Mouse (Mus musculus): ENCODE measurements at regions not wholly inside any gene's neighbourhood (a gene's known extent, or its start where the extent isn't known, plus 50 kb on each side); places are given as distances from the start of the nearest gene placed in this dataset.
"Not testable (repeated sequence)": the region's sequence is repeated elsewhere in the genome, so short reads cannot be mapped to it uniquely, and the experiment has no call there.

- Histone ChIP-seq H3K27ac (ENCODE audit: insufficient read depth, low read depth, low read length) (no peak overlapping the region), H3K4me1 (ENCODE audit: control insufficient read depth, insufficient read depth, low read length) (no peaks in the 10 kb centered on the region), H3K36me3 (ENCODE audit: control insufficient read depth, insufficient read depth, low read length) (no peaks in the 10 kb centered on the region), H3K27me3 (replicated peaks; ENCODE audit: control insufficient read depth, insufficient read depth, low read length) (no peaks in the 10 kb centered on the region), H3K4me3 (ENCODE audit: insufficient read depth, low read depth, low read length) (no peak overlapping the region)
- 74% methylated on average over 4 of the region's 4 CpGs for WGBS
- TF ChIP-seq CTCF (conservative IDR thresholded peaks at IDR 0.05; ENCODE audit: insufficient read depth, insufficient read length, low read depth, low read length) (no peak), POLR2A (IDR thresholded peaks at IDR 0.05; ENCODE audit: low read depth, low read length) (no peak)
- DNase-seq: no peak
These were observed 177.9 kb upstream of the Tmem45b start for GRCm38 (mm10) chr9:31642169-31642568.

- Histone ChIP-seq H3K4me1 (ENCODE audit: control insufficient read depth, insufficient read depth, low read length) (no peaks in the 10 kb centered on the region), H3K27ac (ENCODE audit: insufficient read depth, low read depth, low read length) (no peak overlapping the region), H3K27me3 (replicated peaks; ENCODE audit: control insufficient read depth, insufficient read depth, low read length) (no peaks in the 10 kb centered on the region), H3K4me3 (ENCODE audit: insufficient read depth, low read depth, low read length) (no peak overlapping the region), H3K36me3 (ENCODE audit: control insufficient read depth, insufficient read depth, low read length) (no peaks in the 10 kb centered on the region)
- DNase-seq: no peak
- no peak for TF ChIP-seq POLR2A (IDR thresholded peaks at IDR 0.05; ENCODE audit: low read depth, low read length)
- no peak for TF ChIP-seq CTCF (conservative IDR thresholded peaks at IDR 0.05; ENCODE audit: insufficient read depth, insufficient read length, low read depth, low read length)
- WGBS: 91% methylated on average over 6 of the region's 6 CpGs
These were observed 164.0 kb upstream of the Tmem45b start for GRCm38 (mm10) chr9:31628291-31628690.

- H3K4me1 ChIP-seq (ENCODE audit: control insufficient read depth, insufficient read depth, low read length); H3K4me3 ChIP-seq (ENCODE audit: insufficient read depth, low read depth, low read length); H3K27me3 ChIP-seq (replicated peaks; ENCODE audit: control insufficient read depth, insufficient read depth, low read length); H3K36me3 ChIP-seq (ENCODE audit: control insufficient read depth, insufficient read depth, low read length); DNase-seq; H3K27ac ChIP-seq (ENCODE audit: insufficient read depth, low read depth, low read length): not testable (repeated sequence)
- WGBS: 96% methylated on average over 7 of the region's 7 CpGs
These were observed 157.3 kb upstream of the Tmem45b start for GRCm38 (mm10) chr9:31621553-31621952.

GRCm38 (mm10) chr9:31619344-31619743 lies 155.1 kb upstream of the Tmem45b start:
- 54% methylated on average over 6 of the region's 6 CpGs for WGBS
- Histone ChIP-seq H3K4me1 (ENCODE audit: control insufficient read depth, insufficient read depth, low read length) (no peaks in the 10 kb centered on the region), H3K27ac (ENCODE audit: insufficient read depth, low read depth, low read length) (no peak overlapping the region), H3K27me3 (replicated peaks; ENCODE audit: control insufficient read depth, insufficient read depth, low read length) (no peaks in the 10 kb centered on the region), H3K4me3 (ENCODE audit: insufficient read depth, low read depth, low read length) (no peak overlapping the region), H3K36me3 (ENCODE audit: control insufficient read depth, insufficient read depth, low read length) (no peaks in the 10 kb centered on the region)
- no peak for DNase-seq
- no peak for TF ChIP-seq POLR2A (IDR thresholded peaks at IDR 0.05; ENCODE audit: low read depth, low read length)
- TF ChIP-seq CTCF (conservative IDR thresholded peaks at IDR 0.05; ENCODE audit: insufficient read depth, insufficient read length, low read depth, low read length): no peak

- TF ChIP-seq POLR2A (IDR thresholded peaks at IDR 0.05; ENCODE audit: low read depth, low read length) (no peak), CTCF (conservative IDR thresholded peaks at IDR 0.05; ENCODE audit: insufficient read depth, insufficient read length, low read depth, low read length) (no peak)
- Histone ChIP-seq H3K36me3 (ENCODE audit: control insufficient read depth, insufficient read depth, low read length) (no peaks in the 10 kb centered on the region), H3K4me3 (ENCODE audit: insufficient read depth, low read depth, low read length) (no peak overlapping the region), H3K4me1 (ENCODE audit: control insufficient read depth, insufficient read depth, low read length) (peaks cover 4% of the 10 kb centered on the region; the same call in 1 of the 2 replicates), H3K27me3 (replicated peaks; ENCODE audit: control insufficient read depth, insufficient read depth, low read length) (no peaks in the 10 kb centered on the region), H3K27ac (ENCODE audit: insufficient read depth, low read depth, low read length) (no peak overlapping the region)
- DNase-seq: no peak
- WGBS: 63% methylated on average over 13 of the region's 13 CpGs
These were observed 150.1 kb upstream of the Tmem45b start for GRCm38 (mm10) chr9:31614250-31614945.

GRCm38 (mm10) chr9:31611036-31611695 lies 146.9 kb upstream of the Tmem45b start:
- WGBS: 60% methylated on average over 8 of the region's 8 CpGs
- TF ChIP-seq POLR2A (IDR thresholded peaks at IDR 0.05; ENCODE audit: low read depth, low read length) (no peak), CTCF (conservative IDR thresholded peaks at IDR 0.05; ENCODE audit: insufficient read depth, insufficient read length, low read depth, low read length) (no peak)

GRCm38 (mm10) chr9:31610631-31611030 lies 146.4 kb upstream of the Tmem45b start:
- peak; percentile 45 for DNase-seq
- peaks cover 4% of the 10 kb centered on the region; the same call in 1 of the 2 replicates for H3K4me1 ChIP-seq (ENCODE audit: control insufficient read depth, insufficient read depth, low read length)
- H3K4me3 ChIP-seq (ENCODE audit: insufficient read depth, low read depth, low read length): no peak overlapping the region
- no peak overlapping the region for H3K27ac ChIP-seq (ENCODE audit: insufficient read depth, low read depth, low read length)
- WGBS: 34% methylated on average over 4 of the region's 4 CpGs
- H3K27me3 ChIP-seq (replicated peaks; ENCODE audit: control insufficient read depth, insufficient read depth, low read length): no peaks in the 10 kb centered on the region
- TF ChIP-seq CTCF (conservative IDR thresholded peaks at IDR 0.05; ENCODE audit: insufficient read depth, insufficient read length, low read depth, low read length): no peak
- no peak for TF ChIP-seq POLR2A (IDR thresholded peaks at IDR 0.05; ENCODE audit: low read depth, low read length)
- no peaks in the 10 kb centered on the region for H3K36me3 ChIP-seq (ENCODE audit: control insufficient read depth, insufficient read depth, low read length)

More at GRCm38 (mm10) chr9:31611036-31611695, 146.9 kb upstream of the Tmem45b start:
- H3K27me3 ChIP-seq (replicated peaks; ENCODE audit: control insufficient read depth, insufficient read depth, low read length): no peaks in the 10 kb centered on the region
- no peak overlapping the region for H3K4me3 ChIP-seq (ENCODE audit: insufficient read depth, low read depth, low read length)
- no peaks in the 10 kb centered on the region for H3K36me3 ChIP-seq (ENCODE audit: control insufficient read depth, insufficient read depth, low read length)
- DNase-seq: no peak
- peaks cover 4% of the 10 kb centered on the region; the same call in 1 of the 2 replicates for H3K4me1 ChIP-seq (ENCODE audit: control insufficient read depth, insufficient read depth, low read length)
- no peak overlapping the region for H3K27ac ChIP-seq (ENCODE audit: insufficient read depth, low read depth, low read length)
